Mouse (Mus musculus): ENCODE measurements around the gene Jarid2. TPM values are rescaled to one million over a fixed set of nuclear protein-coding genes. Genes with fewer than 3 reads are reported as not detected.
"Not testable (repeated sequence)": the region's sequence is repeated elsewhere in the genome, so short reads cannot be mapped to it uniquely, and the experiment has no call there.

The Jarid2 gene
- polyA plus RNA-seq, 1 experiment, result 150 TPM

GRCm38 (mm10) chr13:44709747-44710480 is 19.4 kb upstream of the Jarid2 start:
- Histone ChIP-seq H3K4me1 (ENCODE audit: control insufficient read depth, insufficient read depth, low read length) (peaks cover 12% of the 10 kb centered on the region), H3K9ac (ENCODE audit: low read depth, poor library complexity, severe bottlenecking) (peak overlapping the region; percentile 48), H3K27me3 (ENCODE audit: control insufficient read depth, insufficient read depth, low read length, poor library complexity, severe bottlenecking) (no peaks in the 10 kb centered on the region), H3K4me3 (ENCODE audit: low read depth, low read length) (no peak overlapping the region), H3K27ac (ENCODE audit: insufficient read depth, low read length) (peak overlapping the region; percentile 98), H3K36me3 (ENCODE audit: control insufficient read depth, insufficient read depth, low read length, poor library complexity, severe bottlenecking) (no peaks in the 10 kb centered on the region), H3K9me3 (replicated peaks; ENCODE audit: control insufficient read depth, insufficient read depth, low read length, poor library complexity, severe bottlenecking) (no peaks in the 10 kb centered on the region)
- TF ChIP-seq POLR2A (IDR thresholded peaks at IDR 0.05; ENCODE audit: insufficient read depth, low read length) (no peak), CTCF (IDR thresholded peaks at IDR 0.05; ENCODE audit: low read depth, low read length) (no peak), EP300 (IDR thresholded peaks at IDR 0.05; ENCODE audit: insufficient read depth, low read depth, low read length) (no peak)

- no peaks in the 10 kb centered on the region for H3K9me3 ChIP-seq (replicated peaks; ENCODE audit: control insufficient read depth, insufficient read depth, low read length, poor library complexity, severe bottlenecking)
- H3K4me1 ChIP-seq (ENCODE audit: control insufficient read depth, insufficient read depth, low read length), result peaks cover 12% of the 10 kb centered on the region
- no peak overlapping the region for H3K4me3 ChIP-seq (ENCODE audit: low read depth, low read length)
- no peaks in the 10 kb centered on the region for H3K36me3 ChIP-seq (ENCODE audit: control insufficient read depth, insufficient read depth, low read length, poor library complexity, severe bottlenecking)
- H3K27ac ChIP-seq (ENCODE audit: insufficient read depth, low read length), result peak overlapping the region; percentile 98
- no peak overlapping the region for H3K9ac ChIP-seq (ENCODE audit: low read depth, poor library complexity, severe bottlenecking)
- no peaks in the 10 kb centered on the region for H3K27me3 ChIP-seq (ENCODE audit: control insufficient read depth, insufficient read depth, low read length, poor library complexity, severe bottlenecking)
- TF ChIP-seq EP300 (IDR thresholded peaks at IDR 0.05; ENCODE audit: insufficient read depth, low read depth, low read length) (0 out of 2 replicates have a peak, but pooled peaks have one; percentile 46), CTCF (IDR thresholded peaks at IDR 0.05; ENCODE audit: low read depth, low read length) (no peak)
Observed at GRCm38 (mm10) chr13:44711062-44711461, 18.2 kb upstream of the Jarid2 start.

- no peaks in the 10 kb centered on the region for H3K36me3 ChIP-seq (ENCODE audit: control insufficient read depth, insufficient read depth, low read length, poor library complexity, severe bottlenecking)
- no peaks in the 10 kb centered on the region for H3K27me3 ChIP-seq (ENCODE audit: control insufficient read depth, insufficient read depth, low read length, poor library complexity, severe bottlenecking)
- no peaks in the 10 kb centered on the region for H3K9me3 ChIP-seq (replicated peaks; ENCODE audit: control insufficient read depth, insufficient read depth, low read length, poor library complexity, severe bottlenecking)
- peak overlapping the region; percentile 62 for H3K9ac ChIP-seq (ENCODE audit: low read depth, poor library complexity, severe bottlenecking)
- H3K27ac ChIP-seq (ENCODE audit: insufficient read depth, low read length), result peak overlapping the region; percentile 98
- TF ChIP-seq CTCF (IDR thresholded peaks at IDR 0.05; ENCODE audit: low read depth, low read length), result no peak
- no peak for TF ChIP-seq POLR2A (IDR thresholded peaks at IDR 0.05; ENCODE audit: insufficient read depth, low read length)
- TF ChIP-seq EP300 (IDR thresholded peaks at IDR 0.05; ENCODE audit: insufficient read depth, low read depth, low read length), result 0 out of 2 replicates have a peak, but pooled peaks have one; percentile 34
- H3K4me3 ChIP-seq (ENCODE audit: low read depth, low read length), result no peak overlapping the region
- peaks cover 10% of the 10 kb centered on the region for H3K4me1 ChIP-seq (ENCODE audit: control insufficient read depth, insufficient read depth, low read length)
Observed at GRCm38 (mm10) chr13:44711882-44712281, 17.4 kb upstream of the Jarid2 start.

GRCm38 (mm10) chr13:44715187-44715885 is 13.9 kb upstream of the Jarid2 start:
- H3K27me3 ChIP-seq (ENCODE audit: control insufficient read depth, insufficient read depth, low read length, poor library complexity, severe bottlenecking), result no peaks in the 10 kb centered on the region
- H3K4me1 ChIP-seq (ENCODE audit: control insufficient read depth, insufficient read depth, low read length), result peaks cover 4% of the 10 kb centered on the region
- peak overlapping the region; percentile 89 for H3K27ac ChIP-seq (ENCODE audit: insufficient read depth, low read length)
- peak overlapping the region; percentile 46 for H3K9ac ChIP-seq (ENCODE audit: low read depth, poor library complexity, severe bottlenecking)
- no peak overlapping the region for H3K4me3 ChIP-seq (ENCODE audit: low read depth, low read length)
- H3K9me3 ChIP-seq (replicated peaks; ENCODE audit: control insufficient read depth, insufficient read depth, low read length, poor library complexity, severe bottlenecking), result no peaks in the 10 kb centered on the region
- no peaks in the 10 kb centered on the region for H3K36me3 ChIP-seq (ENCODE audit: control insufficient read depth, insufficient read depth, low read length, poor library complexity, severe bottlenecking)
- TF ChIP-seq POLR2A (IDR thresholded peaks at IDR 0.05; ENCODE audit: insufficient read depth, low read length) (peak; percentile 7), EP300 (IDR thresholded peaks at IDR 0.05; ENCODE audit: insufficient read depth, low read depth, low read length) (peak; percentile 65; the same call in 1 of the 2 replicates), CTCF (IDR thresholded peaks at IDR 0.05; ENCODE audit: low read depth, low read length) (no peak)

- no peak overlapping the region for H3K9ac ChIP-seq (ENCODE audit: low read depth, poor library complexity, severe bottlenecking)
Observed at GRCm38 (mm10) chr13:44717838-44718237, 11.4 kb upstream of the Jarid2 start.

GRCm38 (mm10) chr13:44718465-44718864 is 10.8 kb upstream of the Jarid2 start:
- H3K4me3 ChIP-seq (ENCODE audit: low read depth, low read length); H3K27me3 ChIP-seq (ENCODE audit: control insufficient read depth, insufficient read depth, low read length, poor library complexity, severe bottlenecking); H3K36me3 ChIP-seq (ENCODE audit: control insufficient read depth, insufficient read depth, low read length, poor library complexity, severe bottlenecking); H3K9me3 ChIP-seq (replicated peaks; ENCODE audit: control insufficient read depth, insufficient read depth, low read length, poor library complexity, severe bottlenecking); H3K4me1 ChIP-seq (ENCODE audit: control insufficient read depth, insufficient read depth, low read length); H3K9ac ChIP-seq (ENCODE audit: low read depth, poor library complexity, severe bottlenecking): not testable (repeated sequence)
- peak overlapping the region; percentile 71 for H3K27ac ChIP-seq (ENCODE audit: insufficient read depth, low read length)

More at GRCm38 (mm10) chr13:44717838-44718237, 11.4 kb upstream of the Jarid2 start:
- Histone ChIP-seq H3K27me3 (ENCODE audit: control insufficient read depth, insufficient read depth, low read length, poor library complexity, severe bottlenecking) (no peaks in the 10 kb centered on the region), H3K27ac (ENCODE audit: insufficient read depth, low read length) (peak overlapping the region; percentile 71), H3K9me3 (replicated peaks; ENCODE audit: control insufficient read depth, insufficient read depth, low read length, poor library complexity, severe bottlenecking) (no peaks in the 10 kb centered on the region), H3K4me1 (ENCODE audit: control insufficient read depth, insufficient read depth, low read length) (peaks cover 2% of the 10 kb centered on the region), H3K36me3 (ENCODE audit: control insufficient read depth, insufficient read depth, low read length, poor library complexity, severe bottlenecking) (no peaks in the 10 kb centered on the region), H3K4me3 (ENCODE audit: low read depth, low read length) (no peak overlapping the region)
- TF ChIP-seq EP300 (IDR thresholded peaks at IDR 0.05; ENCODE audit: insufficient read depth, low read depth, low read length) (no peak), POLR2A (IDR thresholded peaks at IDR 0.05; ENCODE audit: insufficient read depth, low read length) (no peak), CTCF (IDR thresholded peaks at IDR 0.05; ENCODE audit: low read depth, low read length) (no peak)

All from ES-Bruce4 (cell line).